ENCODE assay signal across 18 mouse cellular contexts in genomic region chr12:26562858-26563257, GRCm38 (mm10).
"Had no signal": no experiment of that assay in that cellular context is flagged by ENCODE, and none has a peak within 500 bp of the region (broad histone marks: within the 10 kb centered on the region; RNA-seq: fewer than 3 reads in every experiment).

No protein-coding gene starts in this region.

- H3K4me1 ChIP-seq: neural tube, embryonic 15.5 days had no signal

- H3K27ac ChIP-seq: midbrain, embryonic 10.5 days; midbrain, embryonic 12.5 days; neural tube, embryonic 13.5 days; neural tube, embryonic 15.5 days had no signal

- H3K9me3 ChIP-seq: midbrain, embryonic 10.5 days; midbrain, embryonic 12.5 days; neural tube, embryonic 13.5 days; neural tube, embryonic 15.5 days had no signal

- H3K27me3 ChIP-seq: midbrain, embryonic 12.5 days; neural tube, embryonic 13.5 days; neural tube, embryonic 15.5 days had no signal

- H3K4me3 ChIP-seq: midbrain, embryonic 10.5 days; midbrain, embryonic 12.5 days; myocyte; neural tube, embryonic 13.5 days; neural tube, embryonic 15.5 days had no signal

- H3K36me3 ChIP-seq: midbrain, embryonic 10.5 days; midbrain, embryonic 12.5 days; neural tube, embryonic 13.5 days; neural tube, embryonic 15.5 days had no signal

- ATAC-seq: midbrain, embryonic 16.5 days had no signal

- DNase-seq: lung, embryonic 14.5 days; lung, postnatal 10 days; lung, postnatal 4 days; midbrain, embryonic 14.5 days; retina, postnatal 1 day; right cerebral cortex, adult 18-20 months; right cerebral cortex, postnatal 25 days; right cerebral cortex, postnatal 4 days; spleen, adult 18-20 months; thymus, adult 18-20 months; thymus, postnatal 14 days; thymus, postnatal 36 days had no signal

- H3K4me2 ChIP-seq: lung, embryonic 14.5 days; midbrain, embryonic 12.5 days; neural tube, embryonic 13.5 days; neural tube, embryonic 15.5 days had no signal

- H3K9ac ChIP-seq: lung, embryonic 14.5 days; midbrain, embryonic 12.5 days; neural tube, embryonic 13.5 days; neural tube, embryonic 15.5 days had no signal
